Mouse (Mus musculus) megakaryocyte, embryonic 14.5 days (primary cell): ENCODE data around the gene Zfp111.

Experiments used
- FLI1 ChIP-seq: IDR thresholded peaks from 2 replicates; pipeline ENCODE4 v1.6.1; 2012; ENCODE audit warnings: low read length, inconsistent platforms, mixed read lengths
- GATA1 ChIP-seq: IDR thresholded peaks from 3 replicates; pipeline ENCODE4 v1.6.1; 2012; ENCODE audit warnings: mixed read lengths, low read length, inconsistent platforms, borderline replicate concordance

DNA sequence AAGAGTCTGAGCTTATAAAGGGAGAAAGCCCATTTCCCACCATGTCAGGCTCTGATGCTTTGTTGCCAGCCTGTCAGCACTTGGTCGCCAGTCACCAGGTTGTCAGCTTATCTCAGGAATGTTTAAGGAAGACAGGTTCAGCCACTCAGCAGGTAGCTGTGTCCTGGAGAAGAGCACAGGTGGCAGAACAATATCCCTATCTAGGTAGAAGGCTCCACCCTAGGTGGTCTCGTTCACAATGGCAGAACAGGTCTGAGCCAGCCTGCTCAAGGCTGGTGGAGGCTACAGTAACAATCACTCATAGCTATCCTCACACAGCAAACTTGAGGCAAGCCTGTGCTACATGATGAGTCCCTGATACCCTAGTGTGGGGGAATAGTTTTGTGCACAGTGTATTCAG, 19.9 kb downstream of the Zfp111 start:
- no peak for TF ChIP-seq GATA1
- no peak for TF ChIP-seq FLI1
